Mouse (Mus musculus) embryonic stem cell, embryonic (primary cell): ENCODE measurements at regions not wholly inside any gene's neighbourhood (a gene's known extent, or its start where the extent isn't known, plus 50 kb on each side); places are given as distances from the start of the nearest gene placed in this dataset.

Experiments used
- CTCF ChIA-PET, 4 experiments: fragments of 300-600 bp in 2 of 4; fragments of 350-600 bp in 2 of 4; sonication (Branson Sonifier 250); formaldehyde crosslinking; loops; one replicate each; lab custom pipeline; 2022; ENCODE audit warnings: inconsistent platforms in 2 of 4; lab: Charles Lee
- POLR2A ChIA-PET, 4 experiments: fragments of 300-600 bp in 2 of 4; fragments of 350-600 bp in 2 of 4; sonication (Branson Sonifier 250); formaldehyde crosslinking; loops; one replicate each; lab custom pipeline; 2022; ENCODE audit warnings: antibody characterized with exemption in 4 of 4, inconsistent platforms in 1 of 4; lab: Charles Lee

- ChIA-PET POLR2A (interaction anchor here in 1 of 4 experiments (0.6 kb wide), 1 partner anchor 937 kb away, joined by 3 read pairs; no protein-coding TSS in a partner anchor), CTCF (no interaction called here)
These were observed 290.5 kb upstream of the Tbx3 start for GRCm38 (mm10) chr5:119379915-119380432.

- POLR2A ChIA-PET: interaction anchor here in 2 of 4 experiments (0.5 to 0.6 kb wide), 2 partner anchors 298 to 1340 kb away, joined by 3 to 5 read pairs; no protein-coding TSS in a partner anchor
These were observed 289.0 kb upstream of the Tbx3 start for GRCm38 (mm10) chr5:119381495-119381894.

GRCm38 (mm10) chr5:119385506-119385905 is 285.0 kb upstream of the Tbx3 start:
- POLR2A ChIA-PET: interaction anchor here (0.5 to 1.9 kb wide), 16 partner anchors 10 to 327 kb away, joined by 3 to 12 read pairs (median 4); partner anchors contain the start of gene Tbx3 (in 1 of the 4)
- CTCF ChIA-PET: interaction anchor here in 3 of 4 experiments (0.6 to 0.7 kb wide), 5 partner anchors 45 to 882 kb away, joined by 3 to 5 read pairs (median 3); no protein-coding TSS in a partner anchor

More at GRCm38 (mm10) chr5:119381495-119381894, 289.0 kb upstream of the Tbx3 start:
- CTCF ChIA-PET: no interaction called here

- CTCF ChIA-PET: interaction anchor here in 2 of 4 experiments (0.6 to 0.9 kb wide), 5 partner anchors 27 to 716 kb away, joined by 3 to 6 read pairs (median 4); no protein-coding TSS in a partner anchor
- POLR2A ChIA-PET: interaction anchor here (0.6 to 1.9 kb wide), 15 partner anchors 9 to 1372 kb away, joined by 3 to 9 read pairs (median 4); partner anchors contain the start of gene Tbx3 (in 1 of the 4)
These were observed 283.6 kb upstream of the Tbx3 start for GRCm38 (mm10) chr5:119386821-119387220.

GRCm38 (mm10) chr5:119387261-119387660 is 283.2 kb upstream of the Tbx3 start:
- CTCF ChIA-PET: interaction anchor here in 1 of 4 experiments (0.6 kb wide), 2 partner anchors 27 to 602 kb away, joined by 5 to 6 read pairs; no protein-coding TSS in a partner anchor
- POLR2A ChIA-PET: interaction anchor here (0.6 to 1.9 kb wide), 9 partner anchors 8 to 1372 kb away, joined by 3 to 7 read pairs (median 4); partner anchors contain the start of gene Tbx3 (in 1 of the 4)

- CTCF ChIA-PET: interaction anchor here in 1 of 4 experiments (0.6 kb wide), 1 partner anchor 147 kb away, joined by 4 read pairs; no protein-coding TSS in a partner anchor
- POLR2A ChIA-PET: interaction anchor here in 1 of 4 experiments (0.6 kb wide), 1 partner anchor 665 kb away, joined by 4 read pairs; no protein-coding TSS in a partner anchor
These were observed 281.6 kb upstream of the Tbx3 start for GRCm38 (mm10) chr5:119388841-119389240.

GRCm38 (mm10) chr5:119389384-119389783 is 281.1 kb upstream of the Tbx3 start:
- CTCF ChIA-PET: interaction anchor here in 1 of 4 experiments (0.6 kb wide), 1 partner anchor 147 kb away, joined by 4 read pairs; no protein-coding TSS in a partner anchor
- POLR2A ChIA-PET: interaction anchor here in 3 of 4 experiments (0.6 to 0.7 kb wide), 3 partner anchors 255 to 666 kb away, joined by 3 to 4 read pairs (median 3); no protein-coding TSS in a partner anchor

- ChIA-PET POLR2A (interaction anchor here in 2 of 4 experiments (0.6 to 0.7 kb wide), 3 partner anchors 254 to 316 kb away, joined by 3 read pairs; no protein-coding TSS in a partner anchor), CTCF (no interaction called here)
These were observed 280.6 kb upstream of the Tbx3 start for GRCm38 (mm10) chr5:119389857-119390256.

GRCm38 (mm10) chr5:119398475-119398874 is 272.0 kb upstream of the Tbx3 start:
- ChIA-PET CTCF (interaction anchor here in 1 of 4 experiments (1.2 kb wide), 1 partner anchor 343 kb away, joined by 8 read pairs; no protein-coding TSS in a partner anchor), POLR2A (interaction anchor here in 1 of 4 experiments (1.1 kb wide), 1 partner anchor 304 kb away, joined by 3 read pairs; no protein-coding TSS in a partner anchor)

- POLR2A ChIA-PET: interaction anchor here in 1 of 4 experiments (0.6 to 1.0 kb wide), 4 partner anchors 14 to 1207 kb away, joined by 3 to 4 read pairs (median 4); no protein-coding TSS in a partner anchor
- CTCF ChIA-PET: interaction anchor here in 2 of 4 experiments (0.6 to 0.8 kb wide), 3 partner anchors 60 to 745 kb away, joined by 3 to 6 read pairs (median 3); no protein-coding TSS in a partner anchor
These were observed 270.1 kb upstream of the Tbx3 start for GRCm38 (mm10) chr5:119400223-119400935.

- CTCF ChIA-PET: interaction anchor here in 1 of 4 experiments (0.7 kb wide), 1 partner anchor 45 kb away, joined by 6 read pairs; no protein-coding TSS in a partner anchor
- POLR2A ChIA-PET: no interaction called here
These were observed 268.6 kb upstream of the Tbx3 start for GRCm38 (mm10) chr5:119401915-119402314.

- ChIA-PET POLR2A (interaction anchor here in 1 of 4 experiments (1.0 kb wide), 1 partner anchor 9 kb away, joined by 3 read pairs; no protein-coding TSS in a partner anchor), CTCF (no interaction called here)
These were observed 267.8 kb upstream of the Tbx3 start for GRCm38 (mm10) chr5:119402651-119403050.

- CTCF ChIA-PET: interaction anchor here in 3 of 4 experiments (0.6 to 0.9 kb wide), 3 partner anchors 117 to 283 kb away, joined by 3 to 6 read pairs (median 3); no protein-coding TSS in a partner anchor
- POLR2A ChIA-PET: no interaction called here
These were observed 259.5 kb upstream of the Tbx3 start for GRCm38 (mm10) chr5:119410966-119411365.

- CTCF ChIA-PET: no interaction called here
- POLR2A ChIA-PET: no interaction called here
These were observed 254.6 kb upstream of the Tbx3 start for GRCm38 (mm10) chr5:119415835-119416234.

- ChIA-PET CTCF (no interaction called here), POLR2A (no interaction called here)
These were observed 252.0 kb upstream of the Tbx3 start for GRCm38 (mm10) chr5:119418486-119418885.

GRCm38 (mm10) chr5:119427511-119428019 is 242.9 kb upstream of the Tbx3 start:
- ChIA-PET POLR2A (interaction anchor here in 2 of 4 experiments (0.6 kb wide), 2 partner anchors 16 to 1063 kb away, joined by 3 read pairs; no protein-coding TSS in a partner anchor), CTCF (interaction anchor here in 1 of 4 experiments (0.6 kb wide), 1 partner anchor 723 kb away, joined by 3 read pairs; no protein-coding TSS in a partner anchor)

GRCm38 (mm10) chr5:119431271-119431756 is 239.2 kb upstream of the Tbx3 start:
- ChIA-PET POLR2A (interaction anchor here in 2 of 4 experiments (0.6 to 0.7 kb wide), 2 partner anchors 126 to 962 kb away, joined by 3 to 5 read pairs; no protein-coding TSS in a partner anchor), CTCF (interaction anchor here in 1 of 4 experiments (0.6 kb wide), 1 partner anchor 1677 kb away, joined by 3 read pairs; no protein-coding TSS in a partner anchor)
